Mouse (Mus musculus): ENCODE measurements around the gene Impdh1. TPM values are rescaled to one million over a fixed set of nuclear protein-coding genes. Genes with fewer than 3 reads are reported as not detected.
"Not testable (repeated sequence)": the region's sequence is repeated elsewhere in the genome, so short reads cannot be mapped to it uniquely, and the experiment has no call there.

Impdh1 gene
- total RNA-seq, 4 experiments from 2014 or later: 36.4 to 45.0 (median 41.1) TPM

- DNase-seq (ENCODE audit: low spot score in 2 of 2): peak in 1 of 2 experiments; percentile 70
Observed at GRCm38 (mm10) chr6:29179843-29180242, 36.3 kb downstream of the Impdh1 start.

DNA sequence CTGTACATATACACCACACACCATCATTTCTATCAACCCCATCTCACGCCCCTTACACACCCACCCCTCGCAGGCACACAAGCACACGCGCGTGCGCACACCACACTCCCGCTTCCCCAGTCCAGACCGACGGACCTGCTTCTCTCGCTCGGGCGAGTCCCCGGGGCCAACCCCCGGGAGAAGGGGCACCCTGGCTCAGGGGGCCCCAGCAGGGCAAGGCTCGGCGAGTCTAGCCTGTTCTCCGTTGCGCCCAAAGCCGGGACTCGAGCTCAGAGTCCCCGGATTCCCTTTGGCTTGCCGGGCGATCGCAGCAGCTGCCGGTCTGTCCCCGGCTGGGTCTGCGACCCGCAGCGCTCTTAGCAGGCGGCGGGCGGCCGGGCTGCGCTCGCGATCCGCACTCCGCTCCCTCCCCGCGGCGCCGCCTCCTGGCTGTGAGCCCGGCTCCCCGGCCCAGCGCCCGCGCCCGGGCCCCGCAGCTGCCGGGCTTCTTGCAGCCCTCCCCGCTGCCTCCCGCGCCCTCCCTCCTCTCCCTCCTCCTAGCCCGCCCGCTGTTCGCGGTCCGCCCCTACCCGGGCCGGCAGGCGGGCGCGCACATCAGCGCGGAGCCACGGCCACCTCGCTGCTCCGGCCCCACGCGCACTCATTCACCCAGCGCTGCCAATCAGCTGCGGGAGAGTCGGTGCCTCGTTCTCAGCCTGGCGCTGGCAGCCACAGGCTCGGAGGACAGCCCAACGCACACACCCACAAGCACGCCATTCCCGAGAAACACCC is 37.1 kb downstream of the Impdh1 start, which contains the start of gene Prrt4:
TSS of gene Prrt4 (minus strand) at position 697 of the 771 bp plus-strand sequence.
- DNase-seq (ENCODE audit: low spot score in 2 of 2): peak; percentile 60 to 65

- no peak for DNase-seq (ENCODE audit: low spot score in 2 of 2)
Observed at GRCm38 (mm10) chr6:29177901-29178879, 38.0 kb downstream of the Impdh1 start.

DNA sequence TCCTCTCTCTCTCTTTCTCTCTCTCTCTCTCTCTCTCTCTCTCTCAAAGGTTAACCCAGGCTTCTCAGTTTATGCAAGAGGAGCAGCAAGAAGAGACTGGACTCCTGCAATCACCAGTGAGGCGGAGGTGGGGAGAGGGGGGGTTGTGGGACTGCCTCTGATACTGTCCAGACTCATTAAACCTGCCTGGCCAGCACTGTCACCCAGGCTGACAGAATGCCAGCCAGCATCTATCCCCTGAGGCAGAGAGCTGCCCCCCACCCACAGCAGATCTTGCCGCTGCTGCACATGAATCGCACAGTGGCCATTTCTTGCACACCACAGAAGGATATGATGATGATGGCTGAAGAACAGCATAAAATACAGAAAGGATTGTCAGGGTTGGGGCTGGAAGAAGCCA is 41.1 kb downstream of the Impdh1 start:
- no peak for DNase-seq (ENCODE audit: low spot score in 2 of 2)

DNA sequence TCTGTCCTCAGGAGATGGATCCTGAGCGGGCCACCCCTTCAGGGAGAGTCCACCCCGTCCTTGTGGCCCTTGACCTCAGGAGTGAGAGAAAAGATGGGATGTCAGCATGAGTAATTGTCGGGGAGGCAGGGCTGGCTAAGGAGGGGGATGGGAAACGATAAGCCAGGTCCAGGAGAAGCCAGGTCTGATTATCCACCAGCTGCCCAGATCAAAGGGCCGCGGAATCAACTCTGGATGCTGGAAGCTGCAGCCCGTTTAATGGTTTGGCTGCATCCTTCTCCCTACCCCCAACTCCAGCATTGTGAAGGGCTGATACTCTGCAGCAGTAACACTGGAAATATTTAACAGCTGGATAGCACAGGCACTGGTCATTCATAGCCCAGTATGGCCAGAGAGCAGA is 41.8 kb downstream of the Impdh1 start:
- DNase-seq (ENCODE audit: low spot score in 2 of 2): no peak

GRCm38 (mm10) chr6:29170952-29171388 is 45.2 kb downstream of the Impdh1 start:
- peak in 1 of 2 experiments; percentile 62 for DNase-seq (ENCODE audit: low spot score in 2 of 2)

DNA sequence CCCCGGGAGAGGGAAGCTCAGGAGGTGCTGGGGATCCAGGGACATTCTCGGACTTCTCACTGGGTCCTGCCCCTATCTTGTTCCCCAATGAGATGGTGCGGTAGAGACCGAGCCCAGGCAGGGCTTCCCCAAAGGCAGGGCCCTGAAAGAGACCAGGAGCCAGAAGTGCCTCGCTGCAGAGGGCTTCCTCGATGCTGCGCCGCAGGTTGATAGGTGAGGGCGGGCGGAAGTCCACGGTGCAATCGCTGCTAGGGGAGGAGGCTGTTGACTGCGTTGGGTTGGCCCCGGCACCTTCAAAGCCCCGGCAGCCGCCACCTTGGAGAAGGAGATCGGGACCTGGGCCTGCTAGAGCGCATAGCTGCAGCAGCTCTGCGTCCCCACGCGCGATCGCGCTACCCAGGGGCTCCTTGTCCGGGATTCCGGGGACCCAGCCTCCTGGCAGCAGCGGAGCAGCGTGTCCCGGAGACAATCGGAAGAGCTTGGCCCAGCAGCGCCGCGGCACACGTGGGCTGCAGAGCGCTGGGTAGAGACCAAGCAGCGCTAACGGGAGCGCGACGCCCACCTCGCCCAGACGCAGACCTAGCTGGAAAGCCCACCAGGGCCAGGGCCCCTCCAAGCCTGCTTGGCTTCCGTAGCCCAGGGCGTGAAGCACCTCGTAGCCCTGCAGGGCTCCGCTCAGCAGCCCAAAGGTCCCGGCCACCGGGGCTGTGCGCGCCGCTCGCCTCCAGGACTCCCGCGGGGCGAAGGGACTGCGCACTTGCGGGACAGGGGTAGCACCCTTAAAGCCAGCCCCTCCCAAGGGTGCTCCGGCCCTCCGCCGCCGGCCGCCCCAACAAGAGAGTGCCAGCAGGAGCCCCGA is 45.9 kb downstream of the Impdh1 start:
- DNase-seq (ENCODE audit: low spot score in 2 of 2): no peak

DNA sequence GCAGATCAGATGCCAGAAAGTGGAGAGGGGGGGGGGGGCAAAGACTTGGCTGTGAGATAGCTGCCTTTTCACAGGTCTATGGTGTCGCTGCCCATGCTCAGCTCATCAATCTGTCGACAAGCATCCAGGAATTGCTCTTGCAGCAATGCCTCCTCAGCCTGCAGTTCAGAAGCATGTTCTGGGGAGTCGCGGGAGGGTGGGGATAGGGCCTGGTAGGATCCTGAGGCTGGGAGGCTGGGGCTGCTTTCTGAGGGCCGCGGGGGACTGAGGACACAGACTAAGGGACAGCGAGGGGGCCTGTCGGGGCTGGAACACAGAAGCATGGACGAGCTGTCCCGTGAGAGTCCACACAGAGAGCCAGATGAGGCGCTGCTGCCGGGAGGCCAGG is 46.5 kb downstream of the Impdh1 start:
- no peak for DNase-seq (ENCODE audit: low spot score in 2 of 2)

- no peak for DNase-seq (ENCODE audit: low spot score in 2 of 2)
Observed at GRCm38 (mm10) chr6:29168871-29169270, 47.3 kb downstream of the Impdh1 start.

- DNase-seq (ENCODE audit: low spot score in 2 of 2): peak; percentile 36 to 50
Observed at GRCm38 (mm10) chr6:29166196-29166595, 50.0 kb downstream of the Impdh1 start.

GRCm38 (mm10) chr6:29164314-29165244 is 51.6 kb downstream of the Impdh1 start, which contains the start of gene Rbm28:
Gene Rbm28 (minus strand): TSS chr6:29165006.
- DNase-seq (ENCODE audit: low spot score in 2 of 2): peak; percentile 88 to 89

DNA sequence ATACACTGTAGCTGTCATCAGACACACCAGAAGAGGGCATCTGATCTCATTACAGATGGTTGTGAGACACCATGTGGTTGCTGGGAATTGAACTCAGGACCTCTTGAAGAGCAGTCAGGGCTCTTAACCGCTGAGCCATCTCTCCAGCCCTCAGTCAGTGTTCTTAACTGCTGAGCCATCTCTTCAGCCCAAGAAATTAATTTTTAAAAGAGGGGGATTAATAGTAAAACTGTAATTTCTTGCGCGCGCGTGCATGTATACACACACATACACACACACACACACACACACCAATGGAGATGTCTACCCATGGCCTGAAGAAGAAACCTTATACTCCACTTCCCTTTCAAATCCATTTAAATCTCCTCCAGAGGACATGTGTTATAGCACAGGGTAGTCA is 54.9 kb downstream of the Impdh1 start:
- DNase-seq (ENCODE audit: low spot score in 2 of 2): not testable (repeated sequence)

- no peak for DNase-seq (ENCODE audit: low spot score in 2 of 2)
Observed at GRCm38 (mm10) chr6:29160786-29161185, 55.4 kb downstream of the Impdh1 start.

- DNase-seq (ENCODE audit: low spot score in 2 of 2): no peak
Observed at GRCm38 (mm10) chr6:29156326-29156725, 59.8 kb downstream of the Impdh1 start.

Small RNA genes lying within 50 kb of the gene (microRNA-seq; reads per million reads assigned to microRNA genes)
- gene Gm24303: 0 reads per million in 2 experiments

Other genes starting within 250 kb of the Impdh1 start
- not detected for gene Lep, start 156.1 kb downstream of the Impdh1 start, total RNA-seq (2022)
- 10 to 100 TPM; 38.0 to 52.6 (median 44.6) TPM for gene Rbm28, start 51.4 kb downstream of the Impdh1 start, total RNA-seq (2022)
- 1 to 10 TPM; 2.6 to 3.5 (median 3.0) TPM for gene Prrt4, start 36.8 kb downstream of the Impdh1 start, total RNA-seq (2022)
- gene Hilpda, start 56.1 kb upstream of the Impdh1 start, total RNA-seq (2022): 1 to 10 TPM; 4.9 to 9.0 (median 6.6) TPM
- gene Fam71f2, start 63.2 kb upstream of the Impdh1 start, total RNA-seq (2022): under 1 TPM in 3 of 4 experiments, not detected in 1; 0.38 to 0.55 (median 0.54) TPM
- gene Fam71f1, start 102.8 kb upstream of the Impdh1 start, total RNA-seq (2022): not detected
- gene Calu, start 131.7 kb upstream of the Impdh1 start, total RNA-seq (2022): 10 to 100 TPM; 65.8 to 71.3 (median 69.3) TPM
- under 1 TPM in 2 of 4 experiments, not detected in 2; 0.33 to 0.80 TPM for gene Opn1sw, start 172.1 kb upstream of the Impdh1 start, total RNA-seq (2022)
- gene Ccdc136, start 179.9 kb upstream of the Impdh1 start, total RNA-seq (2022): 10 to 100 TPM; 77.8 to 87.7 (median 83.6) TPM
- gene Flnc, start 216.9 kb upstream of the Impdh1 start, total RNA-seq (2022): 1 to 10 TPM; 2.1 to 8.8 (median 5.4) TPM